Mouse (Mus musculus): ENCODE data around the gene Sdk2. TPM values are rescaled to one million over a fixed set of nuclear protein-coding genes. Genes with fewer than 3 reads are reported as not detected.

The Sdk2 gene
- total RNA-seq, 2 experiments from 2014 or later = 27.6 to 30.6 TPM

DNA sequence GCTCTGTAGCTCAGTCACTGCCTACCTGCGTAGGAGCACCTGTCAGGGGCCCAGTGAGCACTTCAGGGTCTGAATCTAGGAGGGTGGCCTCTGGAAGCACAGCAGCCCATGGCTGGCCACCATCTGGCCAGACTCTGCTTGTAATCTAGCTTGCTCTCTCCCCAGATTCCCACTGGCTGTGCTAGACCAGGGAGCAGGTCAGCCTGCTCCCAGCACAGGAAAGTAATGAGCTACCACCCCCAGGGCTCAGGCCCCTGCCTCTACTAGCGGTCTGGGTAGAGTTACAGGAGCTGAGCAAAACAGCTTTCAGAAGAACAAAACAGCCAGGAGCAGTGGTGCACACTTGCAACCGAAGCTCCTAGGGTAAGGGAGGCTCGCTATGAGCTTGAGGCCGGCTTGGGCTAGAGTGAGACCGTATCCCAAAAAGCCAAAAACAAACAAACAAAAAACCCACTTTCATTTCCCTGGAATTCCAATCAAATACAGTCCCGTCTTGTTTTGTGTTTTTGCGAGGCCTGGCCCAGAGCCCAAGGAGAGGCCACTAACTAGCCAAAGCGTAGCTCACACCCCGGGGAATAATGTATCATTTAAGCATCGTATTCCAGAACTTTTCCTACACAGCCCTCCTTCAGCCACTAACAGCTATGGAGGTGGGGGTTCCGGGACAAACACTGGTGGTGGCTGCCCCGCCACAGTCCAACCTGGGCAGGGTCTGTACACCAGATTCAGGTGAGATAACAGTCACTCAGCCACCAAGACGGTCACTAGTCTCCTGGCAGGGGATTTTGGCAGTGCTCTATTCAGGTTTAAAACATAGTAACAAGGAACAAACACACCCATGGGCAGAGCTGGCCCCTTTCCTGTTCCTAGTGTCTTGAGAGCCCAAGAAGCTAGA is 339.6 kb downstream of the Sdk2 start:
- intact Hi-C loops (cut with DNase I) = loop anchor here (10.0 kb wide), 1 partner anchor 738 kb away; no protein-coding TSS in a partner anchor
- no peak for DNase-seq (ENCODE audit: extremely low spot score in 1 of 2, low spot score in 2 of 2)
- no peak overlapping the region for H3K4me3 ChIP-seq
- H3K27ac ChIP-seq = peak overlapping the region; percentile 11; the same call in 1 of the 2 replicates
- TF ChIP-seq CTCF (IDR thresholded peaks at IDR 0.05) = no peak

Data from left cerebral cortex, adult 2 months (tissue).